Mouse (Mus musculus) hindbrain, embryonic 11.5 days (tissue): ENCODE results near the gene Atp8b5. TPM values are rescaled to one million over a fixed set of nuclear protein-coding genes. Genes with fewer than 3 reads are reported as not detected.

ENCODE experiments used
- ATAC-seq: fragments of 200-750 bp; cut with Nextera tagmentation; 2 replicates; pipeline ENCODE4 v1.8.0; 2017; ENCODE audit warnings: mild to moderate bottlenecking, moderate TSS enrichment, moderate library complexity; ENCODE audit not compliant: low FRiP score
- DNase-seq: peaks from one replicate; pipeline ENCODE4 v3.0.0-alpha.2; 2015; ENCODE audit warnings: low spot score
- H3K27ac ChIP-seq: fragments of 300-500 bp; sonication (generic); 2 replicates; pipeline ENCODE4 v1.5.1; 2014; ENCODE audit warnings: mild to moderate bottlenecking, low read depth, low read length
- H3K27me3 ChIP-seq: fragments of 300-500 bp; sonication (generic); 2 replicates; pipeline ENCODE4 v1.6.1; 2014; ENCODE audit warnings: mild to moderate bottlenecking, low read length, moderate library complexity, mixed read lengths; ENCODE audit not compliant: control insufficient read depth, insufficient read depth
- H3K36me3 ChIP-seq: fragments of 300-500 bp; sonication (generic); 2 replicates; pipeline ENCODE4 v1.6.1; 2014; ENCODE audit warnings: mild to moderate bottlenecking, low read length, moderate library complexity, mixed read lengths; ENCODE audit not compliant: control insufficient read depth, insufficient read depth
- H3K4me1 ChIP-seq: fragments of 300-500 bp; sonication (generic); replicated peaks from 2 replicates; pipeline ENCODE4 v1.6.1; 2014; ENCODE audit warnings: low read length, mixed read lengths; ENCODE audit not compliant: control insufficient read depth, insufficient read depth
- H3K4me2 ChIP-seq: fragments of 300-500 bp; sonication (generic); replicated peaks from 2 replicates; pipeline ENCODE4 v1.6.1; 2014; ENCODE audit warnings: mild to moderate bottlenecking, low read depth, low read length
- H3K4me3 ChIP-seq: fragments of 300-500 bp; sonication (generic); 2 replicates; pipeline ENCODE4 v1.5.1; 2014; ENCODE audit warnings: low read depth, low read length
- H3K9ac ChIP-seq: fragments of 300-500 bp; sonication (generic); 2 replicates; pipeline ENCODE4 v1.6.1; 2014; ENCODE audit warnings: low read depth, low read length
- H3K9me3 ChIP-seq: fragments of 300-500 bp; sonication (generic); 2 replicates; pipeline ENCODE4 v1.6.1; 2016; ENCODE audit warnings: low read length; ENCODE audit not compliant: control insufficient read depth
- WGBS: fragments of 180-500 bp; shearing (Covaris S2); extraction: QIAGEN DNeasy Blood & Tissue Kit; methylation state at CpG from one replicate; pipeline ENCODE4 v1.1.7; 2014; 5-methylcytosine and 5-hydroxymethylcytosine counted together
- polyA plus RNA-seq: library from polyadenylated mRNA; unstranded; fragments of >200 nt; fragmentation: Nextera tagmentation; extraction: Ambion mirVana; gene quantifications from 2 replicates; pipeline ENCODE4 v1.2.1, GENCODE M21; 2014

The Atp8b5 gene
- polyA plus RNA-seq, 1 experiment from 2014 or later: 0.23 TPM

- H3K27ac ChIP-seq: no peak overlapping the region
- no peaks in the 10 kb centered on the region for H3K27me3 ChIP-seq
- ATAC-seq (no peak), DNase-seq (no peak)
- H3K9ac ChIP-seq: no peak overlapping the region
- H3K4me1 ChIP-seq: no peaks in the 10 kb centered on the region
- H3K9me3 ChIP-seq: no peaks in the 10 kb centered on the region
- H3K4me2 ChIP-seq: no peak overlapping the region
- no peaks in the 10 kb centered on the region for H3K36me3 ChIP-seq
- H3K4me3 ChIP-seq: no peak overlapping the region
These were observed 69.2 kb downstream of the Atp8b5 start for GRCm38 (mm10) chr4:43336176-43336575.

- DNase-seq (no peak), ATAC-seq (no peak)
- H3K9me3 ChIP-seq: no peaks in the 10 kb centered on the region
- no peaks in the 10 kb centered on the region for H3K27me3 ChIP-seq
- H3K4me3 ChIP-seq: no peak overlapping the region
- WGBS: 92% methylated on average over 4 of the region's 4 CpGs
- H3K9ac ChIP-seq: no peak overlapping the region
- no peak overlapping the region for H3K27ac ChIP-seq
- H3K4me2 ChIP-seq: no peak overlapping the region
- H3K36me3 ChIP-seq: no peaks in the 10 kb centered on the region
- no peaks in the 10 kb centered on the region for H3K4me1 ChIP-seq
These were observed 73.3 kb downstream of the Atp8b5 start for GRCm38 (mm10) chr4:43340096-43340804.

GRCm38 (mm10) chr4:43341276-43341891 is 74.4 kb downstream of the Atp8b5 start:
- Histone ChIP-seq H3K4me1 (no peaks in the 10 kb centered on the region), H3K4me2 (no peak overlapping the region), H3K36me3 (no peaks in the 10 kb centered on the region), H3K4me3 (no peak overlapping the region), H3K27me3 (no peaks in the 10 kb centered on the region), H3K9ac (no peak overlapping the region), H3K27ac (no peak overlapping the region), H3K9me3 (no peaks in the 10 kb centered on the region)
- ATAC-seq (no peak), DNase-seq (peak; percentile 13)
- 56% methylated on average over 7 of the region's 7 CpGs for WGBS

GRCm38 (mm10) chr4:43342443-43342842 is 75.5 kb downstream of the Atp8b5 start:
- Histone ChIP-seq H3K9me3 (no peaks in the 10 kb centered on the region), H3K36me3 (no peaks in the 10 kb centered on the region), H3K4me2 (no peak overlapping the region), H3K27ac (no peak overlapping the region), H3K4me1 (no peaks in the 10 kb centered on the region), H3K9ac (no peak overlapping the region), H3K4me3 (no peak overlapping the region), H3K27me3 (no peaks in the 10 kb centered on the region)
- DNase-seq: no peak
- ATAC-seq: no peak
- 93% methylated on average over 10 of the region's 10 CpGs for WGBS

GRCm38 (mm10) chr4:43344932-43345331 is 78.0 kb downstream of the Atp8b5 start:
- H3K4me3 ChIP-seq: no peak overlapping the region
- no peak overlapping the region for H3K9ac ChIP-seq
- H3K27me3 ChIP-seq: no peaks in the 10 kb centered on the region
- H3K36me3 ChIP-seq: no peaks in the 10 kb centered on the region
- no peak overlapping the region for H3K27ac ChIP-seq
- no peaks in the 10 kb centered on the region for H3K9me3 ChIP-seq
- 93% methylated on average over 2 of the region's 2 CpGs for WGBS
- H3K4me2 ChIP-seq: no peak overlapping the region
- H3K4me1 ChIP-seq: no peaks in the 10 kb centered on the region
- DNase-seq: no peak
- ATAC-seq: no peak

GRCm38 (mm10) chr4:43349206-43349605 is 82.2 kb downstream of the Atp8b5 start:
- H3K4me2 ChIP-seq: no peak overlapping the region
- no peaks in the 10 kb centered on the region for H3K36me3 ChIP-seq
- H3K9me3 ChIP-seq: no peaks in the 10 kb centered on the region
- ATAC-seq (no peak), DNase-seq (no peak)
- no peak overlapping the region for H3K4me3 ChIP-seq
- WGBS: 94% methylated on average over 5 of the region's 5 CpGs
- no peak overlapping the region for H3K9ac ChIP-seq
- H3K4me1 ChIP-seq: no peaks in the 10 kb centered on the region
- no peaks in the 10 kb centered on the region for H3K27me3 ChIP-seq
- H3K27ac ChIP-seq: no peak overlapping the region

GRCm38 (mm10) chr4:43350038-43350560 is 83.1 kb downstream of the Atp8b5 start:
- ATAC-seq (no peak), DNase-seq (no peak)
- H3K27me3 ChIP-seq: no peaks in the 10 kb centered on the region
- WGBS: 81% methylated on average over 6 of the region's 6 CpGs
- H3K4me1 ChIP-seq: no peaks in the 10 kb centered on the region
- no peaks in the 10 kb centered on the region for H3K9me3 ChIP-seq
- no peak overlapping the region for H3K4me2 ChIP-seq
- H3K36me3 ChIP-seq: no peaks in the 10 kb centered on the region
- no peak overlapping the region for H3K4me3 ChIP-seq
- H3K27ac ChIP-seq: no peak overlapping the region
- H3K9ac ChIP-seq: no peak overlapping the region

GRCm38 (mm10) chr4:43353662-43354061 is 86.7 kb downstream of the Atp8b5 start:
- H3K4me3 ChIP-seq: no peak overlapping the region
- no peaks in the 10 kb centered on the region for H3K36me3 ChIP-seq
- 89% methylated on average over 6 of the region's 6 CpGs for WGBS
- no peak for ATAC-seq
- no peak overlapping the region for H3K9ac ChIP-seq
- no peaks in the 10 kb centered on the region for H3K4me1 ChIP-seq
- H3K4me2 ChIP-seq: no peak overlapping the region
- no peak overlapping the region for H3K27ac ChIP-seq
- DNase-seq: no peak
- no peaks in the 10 kb centered on the region for H3K27me3 ChIP-seq
- no peaks in the 10 kb centered on the region for H3K9me3 ChIP-seq
